Mouse (Mus musculus) MEL (cell line): Measurements from ENCODE around the gene Lrfn3. TPM values are rescaled to one million over a fixed set of nuclear protein-coding genes. Genes with fewer than 3 reads are reported as not detected.

Experiments used
- DNase-seq: peaks from one replicate; pipeline ENCODE4 v3.0.0; 2011; ENCODE audit warnings: low read depth, low spot score
- H3K27ac ChIP-seq: 2 replicates; pipeline ENCODE4 v1.5.1; 2012; ENCODE audit warnings: low read depth, mild to moderate bottlenecking, control low read depth, low read length, moderate library complexity; ENCODE audit not compliant: control insufficient read depth
- H3K27me3 ChIP-seq, 2 experiments: fragments of 150-350 bp in 1 of 2; sonication (generic) in 1 of 2; 2 replicates each; pipeline ENCODE4 v1.6.1; 2012; ENCODE audit warnings: low read length in 2 of 2, mild to moderate bottlenecking in 2 of 2, improper control_type of control experiment in 1 of 2, moderate library complexity in 1 of 2; ENCODE audit not compliant: insufficient read depth in 2 of 2, control insufficient read depth in 1 of 2
- H3K36me3 ChIP-seq, 2 experiments: 2 replicates each; pipeline ENCODE4 v1.6.1; 2012 to 2014; ENCODE audit warnings: low read length in 2 of 2, improper control_type of control experiment in 1 of 2, inconsistent platforms in 1 of 2, mild to moderate bottlenecking in 1 of 2; ENCODE audit not compliant: insufficient read depth in 2 of 2, control insufficient read depth in 1 of 2
- H3K4me1 ChIP-seq, 2 experiments: fragments of 150-350 bp in 1 of 2; sonication (generic) in 1 of 2; 2 replicates each; pipeline ENCODE4 v1.6.1; 2012; ENCODE audit warnings: low read length in 2 of 2, improper control_type of control experiment in 1 of 2, mild to moderate bottlenecking in 1 of 2; ENCODE audit not compliant: insufficient read depth in 2 of 2, control insufficient read depth in 1 of 2
- H3K4me3 ChIP-seq, 2 experiments: fragments of 150-350 bp in 1 of 2; sonication (generic) in 1 of 2; 2 replicates each; pipeline ENCODE4 v1.5.1; 2012; ENCODE audit warnings: low read depth in 2 of 2, low read length in 2 of 2, mild to moderate bottlenecking in 2 of 2, moderate library complexity in 2 of 2, control low read depth in 1 of 2, improper control_type of control experiment in 1 of 2; ENCODE audit not compliant: control insufficient read depth in 1 of 2, insufficient read depth in 1 of 2
- H3K79me2 ChIP-seq: 2 replicates; pipeline ENCODE4 v1.6.1; 2012; ENCODE audit warnings: mild to moderate bottlenecking, low read length, moderate library complexity; ENCODE audit not compliant: control insufficient read depth, poor library complexity, insufficient read depth
- H3K9ac ChIP-seq: 2 replicates; pipeline ENCODE4 v1.6.1; 2012; ENCODE audit warnings: low read depth, mild to moderate bottlenecking, control low read depth, low read length, moderate library complexity; ENCODE audit not compliant: control insufficient read depth, poor library complexity, severe bottlenecking
- H3K9me3 ChIP-seq: fragments of 150-350 bp; sonication (generic); replicated peaks from 2 replicates; pipeline ENCODE4 v1.6.1; 2012; ENCODE audit warnings: mild to moderate bottlenecking, low read length, improper control_type of control experiment, moderate library complexity; ENCODE audit not compliant: insufficient read depth
- BHLHE40 ChIP-seq: IDR thresholded peaks from 2 replicates; pipeline ENCODE4 v1.6.1; 2012; ENCODE audit warnings: low read depth, mild to moderate bottlenecking, inconsistent platforms, low read length, improper control_type of control experiment, borderline replicate concordance
- CHD1 ChIP-seq: IDR thresholded peaks from 2 replicates; pipeline ENCODE4 v1.6.1; 2012; ENCODE audit warnings: low read depth, mild to moderate bottlenecking, inconsistent platforms, low read length, improper control_type of control experiment
- E2F4 ChIP-seq: IDR thresholded peaks from 2 replicates; pipeline ENCODE4 v1.6.1; 2011; ENCODE audit warnings: low read depth, low read length, improper control_type of control experiment, borderline replicate concordance
- ELF1 ChIP-seq: IDR thresholded peaks from 2 replicates; pipeline ENCODE4 v1.6.1; 2014; ENCODE audit warnings: low read depth, mild to moderate bottlenecking, inconsistent platforms, low read length, improper control_type of control experiment, moderate library complexity
- GABPA ChIP-seq: IDR thresholded peaks from 2 replicates; pipeline ENCODE4 v1.6.1; 2012; ENCODE audit warnings: low read depth, mild to moderate bottlenecking, inconsistent platforms, low read length, improper control_type of control experiment, moderate library complexity
- GATA1 ChIP-seq: IDR thresholded peaks from 2 replicates; pipeline ENCODE4 v1.6.1; 2011; ENCODE audit warnings: low read depth, low read length, improper control_type of control experiment
- HCFC1 ChIP-seq: IDR thresholded peaks from 2 replicates; pipeline ENCODE4 v1.6.1; 2012; ENCODE audit warnings: low read depth, mild to moderate bottlenecking, inconsistent platforms, low read length, improper control_type of control experiment, moderate library complexity
- JUND ChIP-seq: IDR thresholded peaks from 2 replicates; pipeline ENCODE4 v1.6.1; 2011; ENCODE audit warnings: low read depth, mild to moderate bottlenecking, improper control_type of control experiment, low read length
- MAFK ChIP-seq: IDR thresholded peaks from 2 replicates; pipeline ENCODE4 v1.6.1; 2011; ENCODE audit warnings: low read depth, mild to moderate bottlenecking, low read length, improper control_type of control experiment, borderline replicate concordance
- MAZ ChIP-seq: IDR thresholded peaks from 2 replicates; pipeline ENCODE4 v1.6.1; 2012; ENCODE audit warnings: low read depth, mild to moderate bottlenecking, inconsistent platforms, low read length, improper control_type of control experiment
- NRF1 ChIP-seq: IDR thresholded peaks from 2 replicates; pipeline ENCODE4 v1.6.1; 2014; ENCODE audit warnings: low read depth, mild to moderate bottlenecking, inconsistent platforms, low read length, improper control_type of control experiment, moderate library complexity; ENCODE audit not compliant: poor library complexity, insufficient read depth, severe bottlenecking
- POLR2AphosphoS5 ChIP-seq: IDR thresholded peaks from 2 replicates; pipeline ENCODE4 v1.6.1; 2012; ENCODE audit warnings: low read depth, borderline replicate concordance, mild to moderate bottlenecking, inconsistent platforms, low read length, moderate library complexity, mixed read lengths
- RCOR1 ChIP-seq: IDR thresholded peaks from 2 replicates; pipeline ENCODE4 v1.6.1; 2012; ENCODE audit warnings: low read depth, mild to moderate bottlenecking, inconsistent platforms, low read length, improper control_type of control experiment
- SIN3A ChIP-seq: IDR thresholded peaks from 2 replicates; pipeline ENCODE4 v1.6.1; 2012; ENCODE audit warnings: low read length, improper control_type of control experiment, inconsistent platforms
- TCF12 ChIP-seq: IDR thresholded peaks from 2 replicates; pipeline ENCODE4 v1.6.1; 2014; ENCODE audit warnings: low read depth, mild to moderate bottlenecking, inconsistent platforms, low read length, improper control_type of control experiment, moderate library complexity
- UBTF ChIP-seq: IDR thresholded peaks from 2 replicates; pipeline ENCODE4 v1.6.1; 2012; ENCODE audit warnings: low read depth, mild to moderate bottlenecking, inconsistent platforms, low read length, improper control_type of control experiment, moderate library complexity, borderline replicate concordance; ENCODE audit not compliant: insufficient read depth
- USF1 ChIP-seq: IDR thresholded peaks from 2 replicates; pipeline ENCODE4 v1.6.1; 2014; ENCODE audit warnings: low read depth, mild to moderate bottlenecking, inconsistent platforms, low read length, improper control_type of control experiment, moderate library complexity
- USF2 ChIP-seq, 2 experiments: IDR thresholded peaks; 2 replicates each; pipeline ENCODE4 v1.6.1; 2011 to 2012; ENCODE audit warnings: improper control_type of control experiment in 2 of 2, low read length in 2 of 2, borderline replicate concordance in 1 of 2, inconsistent platforms in 1 of 2, low read depth in 1 of 2, mild to moderate bottlenecking in 1 of 2; ENCODE audit not compliant: insufficient read depth in 1 of 2
- ZKSCAN1 ChIP-seq: IDR thresholded peaks from 2 replicates; pipeline ENCODE4 v1.6.1; 2012; ENCODE audit warnings: low read depth, mild to moderate bottlenecking, inconsistent platforms, low read length, improper control_type of control experiment, moderate library complexity
- ZNF384 ChIP-seq: IDR thresholded peaks from 2 replicates; pipeline ENCODE4 v1.6.1; 2012; ENCODE audit warnings: low read depth, mild to moderate bottlenecking, inconsistent platforms, low read length, improper control_type of control experiment
- polyA plus RNA-seq, 2 experiments: library from polyadenylated mRNA; stranded (reverse) in 1 of 2; unstranded in 1 of 2; fragments of >175 nt in 1 of 2; fragments of >200 nt in 1 of 2; gene quantifications; 2 replicates each; pipeline versions ENCODE4 v1.2.1 to v1.2.4; 2012; ENCODE audit warnings: low replicate concordance in 2 of 2, low read depth in 1 of 2; ENCODE audit not compliant: insufficient read length in 2 of 2, insufficient read depth in 1 of 2, missing spikeins in 1 of 2
- total RNA-seq: library from RNA; depleted of rRNA; stranded (reverse); fragments of 300-350 nt; gene quantifications from 2 replicates; pipeline ENCODE4 v1.2.3, GENCODE M21; 2012

Lrfn3 gene
- total and polyA plus RNA-seq, 3 experiments = not detected

- no peak overlapping the region for H3K4me3 ChIP-seq
- no peak overlapping the region for H3K9ac ChIP-seq
- H3K79me2 ChIP-seq = no peaks in the 10 kb centered on the region
- H3K4me1 ChIP-seq = no peaks in the 10 kb centered on the region
- no peak for TF ChIP-seq GATA1
- no peak for TF ChIP-seq ELF1
- no peak for TF ChIP-seq RCOR1
- TF ChIP-seq HCFC1 = no peak
- no peak for TF ChIP-seq CHD1
- TF ChIP-seq UBTF = no peak
- no peak for TF ChIP-seq SIN3A
- no peak for TF ChIP-seq E2F4
- no peak for TF ChIP-seq TCF12
- TF ChIP-seq BHLHE40 = no peak
- TF ChIP-seq GABPA = no peak
- TF ChIP-seq JUND = no peak
- no peak for TF ChIP-seq MAZ
- no peak for TF ChIP-seq USF2 (IDR thresholded peaks at IDR 0.05; ENCODE audit: borderline replicate concordance in 1 of 2, insufficient read depth in 1 of 2, low read depth in 1 of 2, low read length in 2 of 2)
- no peak for TF ChIP-seq POLR2AphosphoS5
- no peak for TF ChIP-seq ZNF384
- no peak for TF ChIP-seq USF1
- TF ChIP-seq MAFK = no peak
- TF ChIP-seq NRF1 = no peak
- no peak for TF ChIP-seq ZKSCAN1
- H3K36me3 ChIP-seq = no peaks in the 10 kb centered on the region
- DNase-seq = no peak
- no peaks in the 10 kb centered on the region; a peak in 1 of 4 replicates for H3K27me3 ChIP-seq
- no peak overlapping the region for H3K27ac ChIP-seq
- H3K9me3 ChIP-seq = no peaks in the 10 kb centered on the region
Measured at GRCm38 (mm10) chr7:30360028-30360427, 2.5 kb downstream of the Lrfn3 start.
